Mouse (Mus musculus) lung, adult 2 months (tissue): ENCODE results near the gene Car10. TPM values are rescaled to one million over a fixed set of nuclear protein-coding genes. Genes with fewer than 3 reads are reported as not detected.

Source experiments
- DNase-seq: peaks from one replicate; pipeline ENCODE4 v3.0.0; 2022
- H3K4me1 ChIP-seq: fragments of 200-500 bp; 2 replicates; pipeline ENCODE4 v1.6.1; 2011; ENCODE audit warnings: low read length; ENCODE audit not compliant: control insufficient read depth, insufficient read depth
- H3K4me3 ChIP-seq: fragments of 200-500 bp; replicated peaks from 2 replicates; pipeline ENCODE3; 2011; ENCODE audit warnings: low read depth, mild to moderate bottlenecking, control low read depth, low read length; ENCODE audit errors: extremely low read depth
- CTCF ChIP-seq: fragments of 200-500 bp; IDR thresholded peaks from 2 replicates; pipeline ENCODE4 v1.5.1; 2011; ENCODE audit warnings: mild to moderate bottlenecking, low read length, control low read depth; ENCODE audit not compliant: insufficient read depth
- POLR2A ChIP-seq: fragments of 200-500 bp; IDR thresholded peaks from 2 replicates; pipeline ENCODE4 v1.6.1; 2011; ENCODE audit warnings: low read depth, mild to moderate bottlenecking, control low read depth, low read length, borderline replicate concordance; ENCODE audit errors: extremely low read depth
- WGBS: fragments of 180-500 bp; shearing (Covaris S2); methylation state at CpG from one replicate; pipeline ENCODE4 v1.1.7; 2018; 5-methylcytosine and 5-hydroxymethylcytosine counted together
- polyA plus RNA-seq: library from polyadenylated mRNA; depleted of rRNA; stranded (reverse); fragments of >200 nt; gene quantifications from 2 replicates; pipeline ENCODE4 v1.2.3, GENCODE M21; 2012

Car10 gene
- polyA plus RNA-seq, 1 experiment = not detected

DNA sequence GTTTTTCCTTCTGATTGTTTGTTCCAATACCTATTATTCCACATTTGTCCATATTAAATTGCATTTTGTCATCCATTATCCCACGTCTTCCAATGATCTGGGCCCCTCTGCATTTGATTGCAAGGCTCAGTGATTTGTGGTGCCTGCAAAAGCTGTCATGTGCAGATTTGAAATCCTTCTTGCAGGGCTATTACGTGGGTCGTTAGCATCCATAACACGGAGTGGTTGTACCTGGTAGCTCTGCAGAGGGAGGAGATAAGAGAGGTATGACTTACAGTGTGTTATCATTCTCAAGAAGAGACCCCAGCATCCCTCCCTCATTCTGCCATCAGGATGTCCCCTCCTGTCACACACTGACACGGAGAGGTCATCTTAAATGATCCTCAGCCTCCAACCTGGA is 451.1 kb downstream of the Car10 start:
- H3K4me3 ChIP-seq = no peak overlapping the region
- WGBS = 50% methylated on average over 5 of the region's 5 CpGs
- H3K4me1 ChIP-seq = no peaks in the 10 kb centered on the region
- TF ChIP-seq POLR2A (no peak), CTCF (no peak)
- no peak for DNase-seq

DNA sequence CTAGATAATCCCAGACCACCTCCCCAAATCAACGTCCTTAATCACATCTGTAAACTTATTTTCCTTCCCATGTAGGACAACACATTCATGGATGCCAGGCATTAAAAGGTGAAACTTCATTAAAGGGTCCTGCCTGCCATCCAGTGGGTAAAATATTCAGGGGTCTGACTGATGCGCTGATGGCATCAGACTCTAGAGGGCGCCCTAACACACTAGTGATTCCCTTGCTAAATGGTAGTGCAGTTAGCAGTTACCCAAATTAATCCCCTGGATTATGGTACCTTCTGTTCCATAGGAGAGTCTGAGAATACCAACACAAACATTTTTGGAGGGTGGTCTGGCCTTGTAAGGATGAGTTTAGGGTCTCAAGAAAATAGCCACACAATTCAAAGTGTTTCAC is 453.1 kb downstream of the Car10 start:
- no peaks in the 10 kb centered on the region for H3K4me1 ChIP-seq
- DNase-seq = peak; percentile 3
- TF ChIP-seq POLR2A = no peak
- peak; percentile 24; the same call in 1 of the 2 replicates for TF ChIP-seq CTCF
- no peak overlapping the region for H3K4me3 ChIP-seq
- 6% methylated on average over 3 of the region's 3 CpGs for WGBS

DNA sequence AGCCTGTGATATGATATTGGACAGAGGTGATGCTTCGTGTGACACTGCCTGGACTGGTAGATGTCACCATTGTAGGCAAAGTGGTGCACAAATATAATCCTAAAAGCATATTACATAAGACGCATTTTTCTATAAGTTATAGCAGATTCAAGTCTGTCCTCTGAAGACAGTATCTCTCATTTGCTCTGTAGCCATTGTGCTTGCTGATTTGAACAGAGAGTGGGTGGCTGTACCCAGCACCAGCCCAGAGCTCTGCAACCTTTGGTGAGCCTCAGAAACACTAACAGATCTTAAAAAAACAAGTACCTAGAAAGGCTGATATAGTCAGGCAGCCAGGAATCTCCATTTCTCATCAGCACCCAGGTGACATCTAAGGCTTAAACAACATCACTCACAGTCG is 461.3 kb downstream of the Car10 start:
- TF ChIP-seq POLR2A (no peak), CTCF (no peak)
- 66% methylated on average over 3 of the region's 3 CpGs for WGBS
- H3K4me1 ChIP-seq = no peaks in the 10 kb centered on the region
- H3K4me3 ChIP-seq = no peak overlapping the region
- no peak for DNase-seq

DNA sequence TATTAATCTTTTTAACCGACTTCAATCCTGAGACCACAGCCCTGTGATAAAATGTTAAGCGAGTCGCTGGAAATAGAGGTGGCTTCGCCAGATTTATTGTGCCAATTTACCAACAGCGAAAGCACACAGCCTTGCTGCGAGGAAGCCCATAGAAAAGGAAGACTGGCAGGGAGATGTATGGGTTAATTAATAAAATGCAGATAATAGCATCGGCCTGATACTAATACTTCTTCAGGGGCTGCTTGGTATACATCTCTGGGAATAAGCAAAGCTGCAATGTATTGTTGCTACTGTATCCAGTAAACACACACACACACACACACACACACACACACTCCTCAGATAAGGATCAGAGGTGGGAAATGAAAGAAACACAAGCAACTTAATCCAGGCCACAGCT is 462.7 kb downstream of the Car10 start:
- TF ChIP-seq POLR2A (no peak), CTCF (no peak)
- H3K4me1 ChIP-seq = no peaks in the 10 kb centered on the region
- 71% methylated on average over 7 of the region's 7 CpGs for WGBS
- DNase-seq = no peak
- no peak overlapping the region for H3K4me3 ChIP-seq

DNA sequence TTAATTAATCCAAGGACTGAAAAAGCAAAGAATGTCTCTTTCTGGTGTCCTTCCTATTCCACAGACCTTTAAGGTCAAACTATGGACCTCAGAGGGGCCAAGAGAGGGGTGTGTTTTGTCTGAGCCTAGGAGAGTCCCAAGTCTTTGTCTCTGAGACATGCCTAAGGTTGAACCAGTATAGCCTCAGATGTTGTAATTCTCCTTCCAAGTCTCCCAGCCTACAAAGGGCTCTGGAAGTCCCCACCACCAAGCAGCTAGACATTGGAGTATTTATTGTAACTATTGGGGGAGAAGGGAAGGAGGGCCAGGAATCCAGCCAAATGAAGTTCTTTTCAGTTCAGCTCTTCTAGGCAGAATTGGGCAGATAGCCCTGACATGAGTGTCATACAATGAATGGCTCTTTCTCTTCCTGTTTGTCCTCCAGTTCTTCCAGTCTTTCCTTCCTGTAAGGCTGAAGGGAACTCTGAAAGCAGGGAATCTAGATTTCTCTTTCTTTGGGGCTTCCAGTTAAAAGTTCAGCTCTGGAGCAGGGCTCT is 464.6 kb downstream of the Car10 start:
- TF ChIP-seq CTCF (no peak), POLR2A (no peak)
- Histone ChIP-seq H3K4me3 (no peak overlapping the region), H3K4me1 (no peaks in the 10 kb centered on the region)
- no peak for DNase-seq

DNA sequence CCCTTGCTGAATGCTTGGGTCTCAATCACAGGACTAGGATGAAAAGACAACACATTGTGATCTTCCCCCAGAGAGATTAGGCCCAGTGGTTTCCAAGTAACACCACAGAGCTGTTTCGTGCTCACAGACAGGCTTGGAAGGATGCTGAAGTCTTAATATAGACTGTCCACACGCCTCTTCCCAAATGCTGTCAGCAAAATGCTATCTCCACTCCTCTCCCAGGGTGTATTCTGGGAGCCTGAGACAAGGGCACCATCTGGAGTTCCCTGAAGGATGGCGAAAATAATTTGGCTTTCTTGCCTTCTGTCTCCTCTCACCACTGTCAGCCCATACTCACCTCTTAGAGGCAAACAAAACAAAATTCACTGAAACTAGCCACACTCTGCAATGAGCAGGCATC is 467.9 kb downstream of the Car10 start:
- WGBS = 73% methylated on average over 3 of the region's 3 CpGs
- H3K4me1 ChIP-seq = no peaks in the 10 kb centered on the region
- no peak overlapping the region for H3K4me3 ChIP-seq
- no peak for TF ChIP-seq POLR2A
- no peak for TF ChIP-seq CTCF
- DNase-seq = no peak

DNA sequence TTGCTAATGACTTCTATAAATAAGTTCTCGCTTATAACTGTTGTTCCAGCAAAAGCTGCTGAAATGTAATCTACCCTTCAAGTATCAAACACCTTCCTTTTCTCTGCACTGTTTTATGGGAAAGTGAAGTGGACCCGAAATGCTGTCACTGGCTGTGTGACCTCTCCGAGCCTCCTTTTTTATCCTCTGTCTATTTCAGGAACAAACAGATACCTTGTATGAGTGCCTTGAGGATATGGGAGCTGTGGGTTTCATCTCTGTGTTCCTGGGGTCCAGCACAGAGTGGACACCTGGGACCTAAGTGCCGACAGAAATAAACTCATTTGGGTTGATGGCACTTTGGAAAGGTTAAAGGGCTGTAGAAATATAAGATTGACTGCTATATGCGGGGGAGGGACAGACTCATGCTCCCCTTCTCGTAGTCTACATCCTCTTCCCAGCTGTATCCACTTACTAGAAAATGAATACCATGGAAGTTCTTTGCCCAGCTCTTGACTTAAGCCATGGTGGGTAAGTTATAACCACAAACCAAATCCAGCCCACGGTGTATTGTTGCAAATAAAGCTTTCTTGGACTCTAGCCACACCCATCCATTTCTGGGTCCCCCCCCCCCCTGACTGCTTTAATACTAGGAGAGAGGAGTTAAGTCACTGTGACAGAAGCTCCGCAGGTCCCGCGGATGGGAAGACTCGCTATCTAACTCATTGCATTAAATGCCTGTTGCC is 474.3 kb downstream of the Car10 start:
- WGBS = 74% methylated on average over 11 of the region's 11 CpGs
- TF ChIP-seq CTCF (no peak), POLR2A (no peak)
- no peak for DNase-seq
- Histone ChIP-seq H3K4me1 (no peaks in the 10 kb centered on the region), H3K4me3 (no peak overlapping the region)

DNA sequence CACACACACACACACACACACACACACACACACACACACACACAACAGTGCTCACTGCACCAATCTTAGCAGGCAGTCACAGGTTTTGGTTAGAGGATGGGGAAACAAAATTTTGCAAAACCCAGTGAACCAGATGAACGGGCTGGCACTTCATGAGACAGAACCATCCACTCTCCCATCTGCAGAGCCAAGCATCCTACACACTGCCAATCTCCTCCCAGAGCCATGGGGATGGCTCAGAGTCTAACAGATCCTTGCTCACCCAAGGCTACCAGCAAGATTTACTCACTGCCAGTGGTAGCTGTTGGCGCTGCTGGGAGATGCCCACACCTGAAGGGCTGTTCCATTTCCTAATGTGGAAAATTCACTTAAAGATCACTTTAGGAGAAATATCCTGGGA is 479.6 kb downstream of the Car10 start:
- Histone ChIP-seq H3K4me3 (no peak overlapping the region), H3K4me1 (no peaks in the 10 kb centered on the region)
- TF ChIP-seq POLR2A (no peak), CTCF (no peak)
- WGBS = 82% methylated on average over 2 of the region's 2 CpGs
- no peak for DNase-seq

DNA sequence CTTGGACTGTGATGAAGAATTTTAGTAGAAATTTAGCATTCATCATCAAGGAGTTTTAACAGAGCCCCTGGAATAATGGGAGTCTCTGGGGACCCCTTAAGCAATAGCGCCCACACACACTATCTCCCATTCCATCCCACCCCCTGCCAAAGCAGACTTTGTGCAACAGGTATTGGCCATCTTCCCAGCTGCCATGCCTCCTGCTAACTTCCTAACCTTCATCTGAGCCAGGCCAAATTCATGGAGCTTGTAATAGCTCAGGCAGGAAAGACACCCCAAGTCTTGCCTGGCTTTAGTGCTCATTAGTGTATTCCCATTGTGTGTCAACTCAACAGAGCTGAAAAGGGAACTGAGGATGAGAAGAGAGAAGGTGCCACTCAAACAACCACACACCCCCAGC is 481.8 kb downstream of the Car10 start:
- no peak for TF ChIP-seq POLR2A
- no peak for TF ChIP-seq CTCF
- H3K4me3 ChIP-seq = no peak overlapping the region
- 92% methylated on average over 1 of the region's 1 CpGs for WGBS
- no peaks in the 10 kb centered on the region for H3K4me1 ChIP-seq
- DNase-seq = no peak

DNA sequence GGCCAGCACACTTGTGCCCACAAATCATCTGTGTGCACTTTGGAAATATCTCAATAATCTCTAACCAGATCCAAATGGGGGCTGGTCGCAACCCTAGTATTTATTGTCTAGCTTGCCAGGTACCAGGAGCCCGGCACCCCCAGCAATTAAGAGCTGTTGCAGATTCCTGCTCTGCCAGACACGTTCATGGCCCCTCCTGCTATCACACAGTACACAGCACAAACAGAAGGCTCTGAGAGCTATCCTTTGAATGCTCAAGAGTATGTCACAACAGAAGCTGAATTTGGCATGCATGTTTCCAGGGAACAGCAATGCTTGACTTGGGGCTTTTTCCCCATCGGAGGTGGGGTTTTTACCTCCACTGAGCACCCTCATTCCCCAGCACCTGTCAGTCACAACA is 483.5 kb downstream of the Car10 start:
- 41% methylated on average over 4 of the region's 4 CpGs for WGBS
- DNase-seq = no peak
- TF ChIP-seq POLR2A = no peak
- H3K4me1 ChIP-seq = no peaks in the 10 kb centered on the region
- H3K4me3 ChIP-seq = no peak overlapping the region
